Mouse (Mus musculus): Measurements from ENCODE around the gene Zfhx3.

The Zfhx3 gene

DNA sequence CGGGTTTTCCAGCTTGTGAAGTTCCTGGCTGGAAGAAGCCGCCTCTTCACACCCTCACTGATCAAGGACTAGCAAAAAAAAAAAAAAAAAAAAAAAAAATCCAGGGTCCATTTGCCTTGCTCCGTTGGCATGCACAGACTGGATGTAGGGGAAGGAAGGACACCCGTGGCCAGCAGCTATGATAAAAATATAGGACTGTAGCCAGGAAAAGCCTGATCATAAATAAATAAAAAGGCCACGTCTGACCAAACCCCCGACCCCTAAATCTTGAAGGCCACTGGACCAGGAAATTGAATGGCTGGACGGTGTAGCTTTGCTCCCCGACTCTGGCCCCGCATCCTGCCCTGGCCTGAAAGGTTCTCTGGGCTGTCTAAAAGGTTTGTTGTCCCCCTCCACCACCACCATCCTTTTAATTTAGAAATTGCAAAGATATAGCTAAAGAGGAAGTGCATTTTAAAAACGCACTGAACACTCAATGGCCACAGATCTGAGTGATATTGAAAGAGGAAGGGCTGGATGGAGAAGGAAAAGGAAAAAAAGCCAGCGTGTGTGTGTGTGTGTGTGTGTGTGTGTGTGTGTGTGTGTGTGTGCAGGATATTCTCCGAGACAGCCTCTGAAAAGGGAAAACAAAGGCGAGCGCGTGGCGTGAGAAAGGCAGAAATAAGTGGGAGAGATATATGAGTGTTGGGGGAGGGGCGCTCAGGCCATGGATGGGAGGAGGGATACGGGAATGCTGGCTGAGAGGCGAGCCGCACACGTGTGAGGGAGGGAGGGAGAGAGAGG is 749.2 kb downstream of the Zfhx3 start:
- no peak for DNase-seq

DNA sequence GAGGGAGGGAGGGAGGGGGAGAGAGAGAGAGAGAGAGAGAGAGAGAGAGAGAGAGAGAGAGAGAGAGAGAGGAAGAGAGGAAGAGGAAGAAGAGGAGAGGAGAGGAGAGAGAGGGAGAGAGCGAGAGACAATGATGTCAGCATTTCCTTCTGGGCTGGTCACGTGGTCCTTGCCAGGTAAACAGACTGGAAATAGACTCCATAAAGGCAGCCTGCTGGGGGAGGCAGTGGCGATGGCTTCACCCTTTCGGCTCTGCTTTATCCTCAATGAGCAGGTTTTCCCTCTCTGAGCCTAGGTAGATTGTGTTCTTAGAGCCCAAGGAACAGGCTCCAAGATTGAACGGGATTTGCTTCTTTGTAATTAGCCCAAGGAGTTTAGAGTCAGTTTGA is 749.8 kb downstream of the Zfhx3 start:
- DNase-seq: no peak

DNA sequence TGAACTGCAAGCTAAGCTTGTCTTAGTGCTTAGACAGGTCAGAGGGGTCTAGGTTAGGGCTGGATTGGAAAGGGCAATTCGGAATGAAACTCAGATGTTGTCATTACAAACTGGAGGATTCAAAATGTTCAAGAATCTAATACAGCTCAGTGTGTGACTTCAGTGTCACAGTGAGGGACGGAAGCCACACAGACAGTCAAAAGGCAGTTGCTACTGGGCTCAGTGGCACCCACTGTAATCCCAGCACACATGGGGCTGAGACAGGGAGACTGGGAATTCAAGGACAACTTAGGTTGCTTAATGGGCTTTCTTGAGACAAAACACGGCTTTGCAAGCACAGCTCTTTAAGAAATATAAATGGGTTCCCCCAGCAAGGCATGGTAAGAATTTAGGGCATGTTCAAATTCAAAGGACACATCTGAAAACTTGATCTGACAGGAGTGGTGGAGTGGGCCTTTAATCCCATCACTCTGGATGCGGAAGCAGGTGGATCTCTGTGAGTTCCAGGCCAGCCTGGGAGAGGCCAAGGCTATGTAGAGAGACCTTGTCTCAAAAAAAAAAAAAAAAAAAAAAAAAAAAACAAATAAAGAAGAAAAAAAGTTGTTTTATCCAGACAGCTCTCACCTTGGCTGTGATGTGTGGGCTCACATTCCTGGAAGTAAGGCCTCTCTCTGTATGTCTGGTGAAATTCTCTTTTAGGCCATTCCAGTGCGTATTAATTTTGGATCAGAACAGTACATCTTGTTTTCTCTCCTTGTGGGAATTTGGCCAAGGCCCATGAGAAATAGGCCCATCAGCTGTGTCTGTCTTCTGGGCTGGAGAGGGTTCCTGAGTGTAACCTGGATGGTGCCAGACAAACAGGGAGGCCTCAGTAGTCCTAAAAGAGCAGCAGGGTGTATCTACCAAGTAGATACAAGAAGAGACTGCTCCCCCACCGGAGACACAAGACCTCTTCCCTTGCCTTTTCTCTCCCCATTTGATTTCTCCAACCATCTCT is 750.5 kb downstream of the Zfhx3 start:
- DNase-seq: no peak

DNA sequence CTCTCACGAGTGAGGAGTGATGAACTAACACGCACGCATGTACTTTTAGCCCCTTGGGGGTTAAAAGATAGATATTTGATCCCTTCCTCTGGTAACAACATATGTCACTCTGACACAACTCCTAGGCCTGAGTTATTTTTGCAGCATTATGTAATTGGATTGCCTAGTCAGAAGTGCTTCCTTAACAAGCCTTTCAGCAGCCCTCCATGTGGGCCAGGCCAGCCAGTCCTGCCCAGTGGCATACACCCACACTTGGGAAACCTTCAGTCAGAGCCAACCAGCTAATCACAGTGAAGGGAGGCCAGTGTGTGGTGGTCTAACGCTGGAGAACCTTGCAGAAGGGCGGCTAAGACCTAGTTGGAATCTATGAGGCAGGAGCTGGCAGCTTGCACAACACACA is 751.4 kb downstream of the Zfhx3 start:
- no peak for DNase-seq

DNA sequence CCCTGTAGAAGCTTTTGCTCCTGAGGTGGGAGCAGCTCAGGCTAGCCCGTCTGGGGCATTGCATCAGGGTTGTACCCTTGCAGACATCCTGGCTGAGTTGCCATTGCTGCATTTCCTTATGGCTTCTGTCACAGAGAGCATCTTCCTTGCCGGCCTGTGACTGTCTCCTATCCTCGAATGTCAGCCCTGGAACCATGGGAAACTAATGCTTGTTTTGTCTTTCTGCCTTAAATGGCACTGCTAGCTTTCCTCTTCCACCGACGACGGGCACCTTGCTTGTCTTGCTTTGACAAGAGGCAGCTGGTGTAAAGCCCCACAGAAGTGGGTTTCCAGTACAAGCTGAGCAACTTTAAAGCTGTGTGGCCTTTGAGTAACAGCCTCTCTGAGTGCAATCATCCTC is 752.1 kb downstream of the Zfhx3 start:
- DNase-seq: no peak

DNA sequence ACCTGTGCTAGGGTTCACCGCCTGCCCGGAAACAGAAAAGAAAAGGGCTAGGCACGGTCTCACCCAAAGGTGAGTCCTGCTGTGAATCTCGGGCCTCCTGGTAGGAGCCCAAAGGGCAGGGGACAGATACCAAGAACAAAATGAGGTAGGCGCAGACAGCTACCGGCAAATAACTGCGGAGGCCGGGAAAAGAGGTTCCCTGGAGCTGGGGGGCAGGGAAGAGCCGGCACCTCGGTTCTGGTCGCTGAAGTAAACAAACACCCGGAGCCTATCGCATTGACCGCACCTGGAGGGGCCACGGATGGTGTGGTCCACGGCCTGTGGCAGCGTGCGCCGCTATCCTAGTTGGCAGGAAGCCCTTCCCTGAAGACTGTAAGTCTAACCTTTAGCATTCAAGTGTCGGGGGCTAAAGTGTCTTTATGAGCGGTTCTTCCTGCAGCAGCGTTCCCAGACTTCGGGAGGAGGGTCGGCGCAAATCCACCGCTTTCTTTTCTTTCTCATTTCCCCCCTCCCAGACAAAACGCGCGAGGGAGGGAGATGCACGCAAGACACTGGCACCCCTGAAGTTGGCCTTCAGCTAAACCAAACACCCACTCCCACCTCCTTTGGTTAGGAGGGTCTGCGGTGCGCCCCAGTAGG is 752.9 kb downstream of the Zfhx3 start:
- DNase-seq: no peak

DNA sequence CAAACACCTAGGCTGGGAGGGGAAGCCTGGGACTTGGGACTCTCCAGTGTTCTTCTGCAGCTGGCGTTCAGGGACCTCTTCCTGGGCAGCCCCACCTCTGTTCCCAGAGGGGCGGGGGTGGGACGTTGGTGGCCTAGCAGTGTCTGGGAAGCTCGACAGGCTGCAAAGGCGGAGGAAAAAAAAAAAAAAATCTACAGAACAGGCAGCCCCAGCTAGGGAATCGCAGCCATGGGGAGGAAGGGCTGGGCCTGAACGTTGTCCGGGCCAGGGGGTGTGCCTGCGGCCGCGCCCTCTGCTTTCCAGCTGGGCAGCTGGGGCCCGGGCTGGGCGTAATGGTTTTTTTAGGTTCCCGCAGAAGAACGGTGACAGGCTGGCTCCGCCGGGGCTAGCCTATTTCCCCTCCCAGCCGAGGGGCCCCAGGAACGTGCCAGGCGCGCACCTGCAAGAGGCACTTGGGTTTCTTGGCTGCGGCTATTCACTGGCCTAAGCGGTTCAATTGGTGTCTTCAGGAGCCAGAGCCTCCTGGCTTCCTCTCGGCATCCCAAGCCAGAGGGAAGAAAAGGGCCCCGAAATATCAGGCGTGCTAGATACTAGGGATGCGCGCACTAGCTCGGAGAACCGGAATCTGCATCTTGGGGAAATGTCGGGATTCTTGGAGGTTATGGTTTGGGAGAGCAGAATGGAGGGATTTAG is 753.6 kb downstream of the Zfhx3 start:
- DNase-seq: no peak

DNA sequence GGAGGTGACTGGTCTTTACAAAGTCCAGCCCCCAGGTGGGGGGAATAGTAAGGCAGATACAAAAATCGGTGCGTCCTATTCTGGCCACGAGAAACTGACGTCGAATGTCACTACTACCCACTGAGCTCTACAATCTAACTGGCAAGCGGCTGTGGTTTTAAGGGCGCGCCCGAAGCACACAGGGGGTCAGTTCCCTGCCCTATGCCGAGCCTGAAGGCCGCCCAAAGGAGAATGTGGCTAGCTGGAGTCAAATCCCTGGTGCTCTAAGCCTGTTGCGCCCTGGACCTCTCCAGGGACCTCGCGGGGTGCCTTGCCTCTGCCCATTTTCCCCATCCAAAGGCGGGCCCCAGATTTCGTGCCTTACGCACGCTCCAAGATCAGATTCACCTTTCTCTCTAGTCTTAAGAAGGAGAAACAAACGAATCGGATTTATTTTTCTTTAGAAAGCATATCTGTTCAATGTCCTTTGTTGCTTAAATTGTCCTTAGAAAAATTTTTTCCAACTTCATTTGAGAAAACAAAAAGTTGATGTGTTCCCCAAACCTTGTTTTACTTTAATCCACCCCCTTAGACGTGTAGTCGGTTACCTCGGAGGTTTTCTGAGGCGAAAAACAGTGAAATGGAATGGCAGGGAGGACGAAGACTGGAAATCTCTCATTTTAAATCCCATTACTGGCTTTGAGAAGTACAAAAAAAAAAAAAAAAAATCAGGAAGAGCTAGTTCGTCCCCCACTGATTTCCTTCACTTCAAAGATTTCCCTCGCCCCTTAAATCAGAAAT is 754.4 kb downstream of the Zfhx3 start:
- DNase-seq: no peak

DNA sequence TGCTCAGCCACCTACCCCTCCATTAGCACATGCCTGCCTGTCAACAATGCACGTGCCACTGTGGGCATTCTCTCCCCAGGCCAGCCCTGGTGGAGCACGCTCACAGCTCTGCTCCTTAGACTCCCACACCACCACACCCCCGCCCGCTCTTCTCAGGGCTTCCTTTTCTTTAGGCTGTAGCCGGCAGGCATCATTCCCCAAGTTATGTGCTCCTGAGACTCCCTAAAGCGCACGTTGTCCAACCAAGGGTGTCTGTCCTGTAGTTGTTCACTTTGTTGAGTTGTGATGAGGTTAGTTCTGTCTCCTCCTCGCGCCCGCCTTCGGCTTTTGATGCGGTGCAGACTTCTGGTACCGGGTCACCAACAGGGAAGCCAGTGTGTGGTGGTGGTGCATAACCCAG is 755.1 kb downstream of the Zfhx3 start:
- no peak for DNase-seq

DNA sequence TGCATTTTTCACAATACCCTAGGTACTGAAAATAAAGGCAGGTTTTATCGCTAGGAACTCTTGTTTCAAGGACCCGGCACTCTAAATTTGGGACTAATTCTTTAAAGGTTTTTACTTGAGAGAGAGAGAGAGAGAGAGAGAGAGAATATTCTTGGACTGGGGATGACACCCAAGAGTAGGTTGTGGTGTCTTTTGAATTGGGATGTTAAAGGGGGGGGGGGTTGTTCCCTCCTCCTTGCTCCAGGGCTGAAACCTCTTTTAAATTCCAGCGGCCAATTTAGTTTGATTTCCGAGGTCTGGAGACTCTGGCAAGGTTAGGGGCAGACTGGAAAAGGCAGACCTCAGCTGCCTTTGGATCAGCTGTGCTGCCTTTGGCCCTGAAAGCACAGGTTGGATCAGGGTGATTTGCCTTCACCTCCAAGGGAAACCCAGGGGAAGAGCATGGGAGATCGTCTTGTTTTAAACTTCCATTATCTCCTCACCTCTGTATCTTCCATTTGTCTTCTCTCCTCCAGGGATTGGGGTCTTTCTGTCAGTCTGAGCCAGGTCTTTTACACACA is 755.7 kb downstream of the Zfhx3 start:
- DNase-seq: no peak

DNA sequence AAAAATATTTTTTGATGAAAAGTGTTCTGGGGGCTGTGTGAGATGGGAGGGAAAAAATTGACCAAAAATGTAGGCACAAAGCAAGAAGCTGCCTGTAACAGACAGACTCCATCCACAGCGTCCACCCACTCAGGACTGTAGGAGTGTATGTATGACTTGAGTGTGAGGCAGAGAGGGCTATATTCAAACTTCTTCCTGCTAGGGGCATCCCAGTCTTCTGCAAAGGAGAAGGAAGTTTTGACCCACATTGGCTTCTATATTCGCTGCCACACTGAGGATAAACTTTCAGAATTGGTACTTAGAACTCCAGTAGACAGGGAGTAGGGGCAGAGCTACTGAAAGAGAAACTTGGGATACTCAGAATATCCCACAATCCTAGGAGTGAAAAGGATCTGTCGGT is 756.6 kb downstream of the Zfhx3 start:
- no peak for DNase-seq

DNA sequence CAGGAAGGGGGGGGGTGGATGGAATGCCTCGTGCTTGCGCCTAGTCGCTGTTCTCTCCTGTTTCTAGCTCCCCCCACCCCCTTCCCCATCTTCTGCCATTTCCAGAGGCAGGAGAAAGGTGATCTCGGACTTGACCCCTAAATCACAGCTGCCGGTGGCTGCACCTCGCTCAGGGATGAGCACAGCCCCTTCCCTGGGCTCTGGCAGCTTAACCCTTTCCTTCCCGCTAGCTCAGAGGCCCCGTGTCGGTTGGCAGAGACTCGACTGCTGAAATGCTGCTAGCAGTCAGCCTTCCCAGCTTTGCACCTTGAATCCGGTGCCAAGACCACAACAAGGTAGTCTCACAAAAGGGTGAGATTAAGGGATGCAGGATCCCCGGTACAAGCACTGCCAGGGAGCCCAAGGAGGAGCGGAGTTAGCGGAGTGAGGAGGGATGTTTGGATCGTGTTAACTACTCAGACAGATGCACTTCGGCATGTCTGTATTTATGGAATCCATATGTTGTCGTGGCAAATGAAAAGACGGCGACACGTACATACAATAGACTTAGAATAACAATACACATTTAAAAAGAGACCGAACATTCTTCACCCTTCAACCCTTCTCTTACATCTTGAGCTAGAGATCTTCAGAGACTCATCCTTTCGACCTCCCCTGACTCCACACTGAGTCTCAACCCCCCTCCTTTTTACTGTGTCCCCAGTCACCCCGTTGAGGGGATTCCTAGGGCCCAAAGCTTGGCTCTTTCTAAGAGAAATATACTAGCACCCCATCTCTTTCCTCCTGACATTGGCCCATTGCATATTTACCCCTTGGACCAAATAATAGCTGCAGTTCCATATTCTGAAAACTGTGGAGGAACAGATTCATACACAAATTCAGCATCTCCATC is 757.3 kb downstream of the Zfhx3 start:
- no peak for DNase-seq

DNA sequence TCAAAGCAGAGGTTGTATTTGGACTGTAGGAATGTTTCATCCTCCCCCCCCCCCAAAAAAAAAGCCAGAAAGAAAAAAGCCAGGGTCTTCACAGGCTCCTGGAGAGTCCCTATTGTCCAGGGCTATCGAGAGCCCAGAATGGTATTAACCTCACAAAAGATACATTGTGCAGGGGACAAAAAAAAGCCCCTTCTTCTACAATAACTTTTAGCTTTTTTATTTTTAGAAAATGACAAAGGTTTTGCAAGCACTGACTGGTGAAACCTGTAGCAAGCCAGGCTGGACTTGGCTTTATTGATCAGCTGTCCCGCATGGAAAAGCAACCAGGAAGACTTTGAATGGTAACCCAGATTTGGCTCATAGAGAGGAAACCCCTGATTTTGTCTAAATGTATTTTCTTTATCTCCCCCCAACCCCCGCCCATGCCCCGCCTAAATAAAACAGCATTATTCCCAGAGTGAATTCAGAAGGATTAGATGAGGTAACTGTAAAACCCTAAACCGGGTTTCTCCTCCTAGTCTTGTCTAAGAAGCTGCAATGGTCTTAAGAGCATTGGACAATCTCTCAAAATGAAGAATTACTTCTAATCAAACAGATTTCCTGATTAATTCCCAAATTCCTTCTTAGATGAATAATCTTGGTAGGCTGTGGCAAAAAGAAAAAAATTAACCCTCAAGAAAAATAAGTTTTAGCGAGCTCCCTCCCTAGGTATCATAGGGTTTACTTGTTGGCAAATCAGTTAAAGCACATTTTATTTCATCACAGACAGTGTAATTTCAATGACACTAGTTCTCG is 759.1 kb downstream of the Zfhx3 start:
- no peak for DNase-seq

DNA sequence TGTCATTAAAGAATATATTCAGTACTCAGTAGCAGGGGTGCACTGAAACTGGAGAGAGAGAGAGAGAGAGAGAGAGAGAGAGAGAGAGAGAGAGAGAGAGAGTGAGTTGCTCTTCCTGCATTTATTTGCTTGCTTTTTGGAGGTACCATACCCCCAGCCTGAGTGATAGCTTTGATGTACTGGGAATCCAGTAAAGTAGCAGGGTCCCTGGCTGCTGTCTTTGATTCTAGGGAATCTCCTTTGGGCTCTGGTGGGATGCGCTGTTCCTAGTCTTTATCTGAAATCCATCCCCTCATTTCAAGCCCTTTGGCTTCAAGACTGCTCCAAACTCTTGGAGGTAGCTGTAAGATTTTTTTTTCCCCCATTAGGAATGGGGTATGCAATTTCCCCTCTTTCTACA is 759.8 kb downstream of the Zfhx3 start:
- DNase-seq: no peak

DNA sequence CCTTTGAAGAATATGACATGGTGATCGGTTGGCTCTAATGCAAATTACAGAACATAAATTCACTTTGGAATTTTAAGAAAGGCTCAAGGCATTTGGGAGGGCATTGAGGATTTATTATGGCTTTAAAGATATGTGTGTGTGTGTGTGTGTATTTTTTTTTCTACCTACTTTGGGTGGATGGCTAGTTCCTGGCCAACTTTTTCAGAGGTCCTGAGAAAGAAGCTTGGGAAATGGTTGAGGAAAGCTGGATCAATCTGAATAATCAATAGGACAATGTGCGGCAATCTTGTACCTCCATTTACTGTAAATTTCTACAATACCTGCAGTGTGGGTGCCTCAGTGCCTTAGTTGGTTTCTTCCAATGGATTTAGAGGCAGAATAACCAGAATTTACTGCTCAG is 763.3 kb downstream of the Zfhx3 start:
- no peak for DNase-seq

DNA sequence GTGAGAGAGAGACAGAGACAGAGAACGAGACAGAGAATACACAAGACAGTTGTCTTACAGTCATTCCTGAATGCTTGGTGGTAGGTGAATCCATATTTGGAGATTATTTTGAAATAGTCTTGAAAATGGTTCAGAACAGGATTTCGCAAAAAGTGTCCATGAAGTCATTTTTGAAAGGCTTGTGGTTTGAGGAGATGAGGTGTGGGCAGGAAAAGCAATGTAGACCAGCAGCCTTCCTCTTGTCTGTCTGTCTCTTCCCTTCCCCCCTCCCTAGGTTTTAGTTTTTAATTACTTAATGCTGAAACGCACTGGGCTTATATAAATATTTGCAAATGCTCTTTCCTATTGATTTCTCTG is 764.0 kb downstream of the Zfhx3 start:
- no peak for DNase-seq

DNA sequence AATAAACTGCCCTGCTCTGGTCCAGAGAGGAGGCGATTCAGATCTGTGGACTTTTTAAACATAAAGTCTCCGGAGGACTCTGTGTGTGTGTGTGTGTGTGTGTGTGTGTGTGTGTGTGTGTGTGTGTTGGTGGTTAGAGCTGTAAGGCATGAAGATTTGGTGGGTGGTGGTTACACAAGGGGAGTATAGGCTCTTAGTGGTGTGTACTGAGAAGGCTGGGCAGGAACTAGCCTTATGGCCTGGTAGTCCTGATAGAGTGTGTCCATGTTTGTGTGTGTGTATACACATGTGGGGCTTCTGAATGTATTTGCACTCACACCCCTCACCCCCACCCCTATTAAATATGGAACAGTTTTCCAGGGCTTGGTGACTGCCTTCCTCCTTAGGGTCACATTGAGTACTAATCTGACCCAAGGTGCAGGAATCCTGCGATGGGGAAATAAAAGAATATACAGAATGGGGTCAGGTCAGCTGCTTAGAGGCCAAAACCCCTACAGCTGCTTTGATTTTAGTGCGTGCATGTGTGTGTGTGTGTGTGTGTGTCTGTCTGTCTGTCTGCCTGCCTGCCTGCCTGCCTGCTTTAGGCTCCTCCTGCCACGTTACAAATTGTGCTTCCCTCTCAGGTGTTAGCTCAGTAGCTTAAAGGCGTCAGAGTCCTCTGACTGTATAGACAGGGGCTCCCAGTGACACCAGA is 764.6 kb downstream of the Zfhx3 start:
- DNase-seq: no peak

DNA sequence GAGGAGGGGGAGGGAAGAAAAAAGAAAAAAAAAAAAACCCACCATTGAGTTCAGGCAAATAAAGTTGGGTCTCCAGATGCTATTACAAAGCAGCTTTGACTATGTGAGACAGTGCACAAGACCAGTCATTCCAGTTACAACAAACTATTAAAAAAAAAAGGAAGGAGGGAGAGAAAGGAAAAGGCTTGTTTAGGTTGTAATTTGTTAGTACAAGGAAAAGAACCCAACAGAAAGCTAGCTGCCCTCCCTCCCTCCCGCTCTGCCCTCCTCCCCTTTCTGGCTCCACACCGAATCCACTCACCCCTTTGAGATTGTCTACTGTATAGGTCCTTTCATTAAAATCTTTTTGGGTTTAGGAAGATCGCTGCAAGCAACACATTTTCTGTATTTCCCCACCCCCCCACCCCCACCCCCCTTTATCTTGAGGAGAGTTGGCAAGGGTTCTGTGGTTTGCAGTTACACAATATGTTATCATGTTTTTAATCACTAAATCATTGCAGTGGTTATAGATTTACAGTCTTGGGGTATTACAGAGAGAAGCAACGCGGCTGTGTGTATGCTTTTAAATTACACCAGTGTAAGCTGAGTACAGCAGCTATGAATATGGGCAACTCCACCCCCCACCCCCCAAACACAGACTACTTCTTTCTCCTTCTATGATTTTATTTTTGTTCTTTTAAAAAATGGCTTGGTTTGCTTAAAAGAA is 765.3 kb downstream of the Zfhx3 start:
- no peak for DNase-seq
